Mouse (Mus musculus): ENCODE measurements at regions not wholly inside any gene's neighbourhood (a gene's known extent, or its start where the extent isn't known, plus 50 kb on each side); places are given as distances from the start of the nearest gene placed in this dataset.

DNA sequence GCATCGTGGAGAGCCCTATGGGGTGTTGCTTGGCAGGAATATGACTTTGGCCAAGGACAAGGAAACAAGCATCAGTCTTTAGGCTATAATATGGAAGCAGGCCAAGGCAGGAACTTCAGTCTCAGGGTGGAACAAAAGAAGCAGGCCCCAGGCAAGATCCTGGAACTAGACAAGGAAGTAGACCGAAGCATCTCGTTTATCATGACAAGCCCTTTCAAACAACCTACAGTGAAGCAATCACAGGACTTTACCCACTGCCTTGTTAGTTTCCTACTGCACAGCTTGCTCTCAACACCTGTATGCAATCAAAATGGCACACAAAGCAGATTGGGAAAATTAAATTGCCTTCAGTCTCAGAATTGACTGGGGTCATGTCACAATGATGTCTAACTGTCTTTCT, 163.2 kb upstream of the Gulp1 start:
- DNase-seq = no peak

DNA sequence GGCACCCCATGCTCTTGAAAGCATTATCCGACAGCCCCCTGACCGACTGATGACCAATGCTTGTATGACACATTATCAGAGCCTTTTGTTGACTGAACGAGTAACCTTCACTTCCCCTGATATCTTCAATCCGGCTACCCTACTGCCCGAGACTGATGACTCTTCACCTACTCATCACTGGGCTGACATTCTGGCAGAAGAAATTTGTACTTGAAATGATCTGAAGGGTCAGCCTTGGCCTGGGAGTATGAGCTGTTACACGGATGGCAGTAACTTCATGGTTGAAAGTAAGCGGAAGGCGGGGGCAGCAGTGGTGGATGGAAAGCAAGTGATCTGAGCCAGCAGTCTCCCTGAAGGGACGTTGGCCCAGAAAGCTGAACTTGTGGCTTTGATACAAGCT, 159.2 kb upstream of the Gulp1 start:
- no peak for DNase-seq

DNA sequence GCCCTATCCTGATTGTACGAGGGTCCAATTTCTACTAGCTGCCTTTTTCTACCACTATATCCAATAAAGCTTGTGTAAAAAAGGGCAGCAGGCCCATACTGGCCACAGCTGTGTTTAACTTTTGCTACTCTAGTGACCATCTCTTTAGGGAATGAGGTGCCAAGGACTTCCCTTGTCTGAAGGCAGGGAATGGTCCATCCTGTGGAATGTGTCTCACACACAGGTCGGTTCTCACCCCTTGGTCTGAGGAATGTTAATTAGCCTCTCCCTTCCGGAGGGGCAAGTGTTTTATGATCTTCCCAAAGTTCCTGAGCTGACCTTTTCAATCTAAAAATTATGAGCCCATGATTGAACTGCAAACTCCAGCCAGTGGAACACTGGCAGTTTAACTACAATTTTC, 155.8 kb upstream of the Gulp1 start:
- DNase-seq = no peak

DNA sequence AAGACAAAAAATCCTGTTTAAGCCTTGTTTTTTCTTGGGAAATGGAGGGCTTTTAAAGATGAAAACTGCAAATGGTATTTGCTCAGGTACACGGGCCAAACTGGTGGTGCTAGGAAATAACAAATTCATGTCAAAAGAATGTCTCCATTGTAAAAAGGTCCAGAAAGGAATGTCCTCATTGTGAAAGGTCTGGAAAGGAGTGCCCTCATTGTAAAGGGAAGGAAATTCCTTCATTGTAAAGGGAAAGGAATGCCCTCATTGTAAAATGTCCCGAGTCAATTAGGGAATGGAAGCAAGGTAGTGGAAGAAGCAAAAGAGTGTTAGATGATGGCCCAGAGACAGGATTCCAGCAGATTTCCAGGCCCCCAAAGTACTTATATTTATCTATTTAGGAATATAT, 153.2 kb upstream of the Gulp1 start:
- DNase-seq = no peak

GRCm38 (mm10) chr1:44437822-44438221, 113.5 kb upstream of the Gulp1 start:
- DNase-seq = peak; percentile 5

Measured in thymus, postnatal 14 days (tissue).